Mouse (Mus musculus) liver, embryonic 11.5 days (tissue): ENCODE results near the gene Dyrk1a. TPM values are rescaled to one million over a fixed set of nuclear protein-coding genes. Genes with fewer than 3 reads are reported as not detected.
A peak's percentile ranks its signal among the peaks of the same experiment; 100 is the strongest.

Experiments used
- ATAC-seq: fragments of 200-750 bp; cut with Nextera tagmentation; replicated peaks from 2 replicates; pipeline ENCODE4 v1.8.0; 2017; ENCODE audit warnings: moderate number of reproducible peaks, mild to moderate bottlenecking, moderate TSS enrichment, moderate library complexity; ENCODE audit not compliant: low FRiP score
- DNase-seq: peaks from one replicate; pipeline ENCODE4 v3.0.0-alpha.2; 2017; ENCODE audit warnings: low spot score
- H3K27ac ChIP-seq: fragments of 300-500 bp; sonication (generic); 2 replicates; pipeline ENCODE4 v1.5.1; 2014; ENCODE audit warnings: mild to moderate bottlenecking, low read depth, low read length, control low read depth
- H3K27me3 ChIP-seq: fragments of 300-500 bp; sonication (generic); replicated peaks from 2 replicates; pipeline ENCODE4 v1.6.1; 2014; ENCODE audit warnings: low read length, mixed read lengths; ENCODE audit not compliant: control insufficient read depth, insufficient read depth
- H3K36me3 ChIP-seq: fragments of 300-500 bp; sonication (generic); 2 replicates; pipeline ENCODE4 v1.6.1; 2014; ENCODE audit warnings: mild to moderate bottlenecking, low read length, moderate library complexity, mixed read lengths; ENCODE audit not compliant: control insufficient read depth, insufficient read depth
- H3K4me1 ChIP-seq: fragments of 300-500 bp; sonication (generic); replicated peaks from 2 replicates; pipeline ENCODE4 v1.6.1; 2014; ENCODE audit warnings: low read length, mixed read lengths; ENCODE audit not compliant: control insufficient read depth, insufficient read depth
- H3K4me2 ChIP-seq: fragments of 300-500 bp; sonication (generic); 2 replicates; pipeline ENCODE4 v1.6.1; 2014; ENCODE audit warnings: mild to moderate bottlenecking, control low read depth, moderate library complexity
- H3K4me3 ChIP-seq: fragments of 300-500 bp; sonication (generic); 2 replicates; pipeline ENCODE4 v1.5.1; 2014; ENCODE audit warnings: low read depth, low read length, control low read depth
- H3K9ac ChIP-seq: fragments of 300-500 bp; sonication (generic); 2 replicates; pipeline ENCODE4 v1.6.1; 2014; ENCODE audit warnings: low read depth, low read length, control low read depth
- H3K9me3 ChIP-seq: fragments of 300-500 bp; sonication (generic); 2 replicates; pipeline ENCODE4 v1.6.1; 2016; ENCODE audit warnings: low read length, inconsistent platforms, mixed read lengths; ENCODE audit not compliant: control insufficient read depth
- WGBS: fragments of 180-500 bp; shearing (Covaris S2); extraction: QIAGEN DNeasy Blood & Tissue Kit; methylation state at CpG from one replicate; pipeline ENCODE4 v1.1.7; 2014; 5-methylcytosine and 5-hydroxymethylcytosine counted together
- polyA plus RNA-seq: library from polyadenylated mRNA; unstranded; fragments of >200 nt; fragmentation: Nextera tagmentation; extraction: Ambion mirVana; gene quantifications from 2 replicates; pipeline ENCODE4 v1.2.1, GENCODE M21; 2014

Gene Dyrk1a
- polyA plus RNA-seq, 1 experiment from 2014 or later, result 9.0 TPM

GRCm38 (mm10) chr16:94591536-94591935 is 21.7 kb downstream of the Dyrk1a start:
- DNase-seq (no peak), ATAC-seq (no peak)
- no peaks in the 10 kb centered on the region for H3K36me3 ChIP-seq
- WGBS, result 77% methylated on average over 3 of the region's 3 CpGs
- no peaks in the 10 kb centered on the region for H3K9me3 ChIP-seq
- H3K27me3 ChIP-seq, result no peaks in the 10 kb centered on the region
- no peak overlapping the region for H3K27ac ChIP-seq
- H3K4me3 ChIP-seq, result no peak overlapping the region
- no peak overlapping the region for H3K4me2 ChIP-seq
- peaks cover 36% of the 10 kb centered on the region for H3K4me1 ChIP-seq
- H3K9ac ChIP-seq, result no peak overlapping the region

DNA sequence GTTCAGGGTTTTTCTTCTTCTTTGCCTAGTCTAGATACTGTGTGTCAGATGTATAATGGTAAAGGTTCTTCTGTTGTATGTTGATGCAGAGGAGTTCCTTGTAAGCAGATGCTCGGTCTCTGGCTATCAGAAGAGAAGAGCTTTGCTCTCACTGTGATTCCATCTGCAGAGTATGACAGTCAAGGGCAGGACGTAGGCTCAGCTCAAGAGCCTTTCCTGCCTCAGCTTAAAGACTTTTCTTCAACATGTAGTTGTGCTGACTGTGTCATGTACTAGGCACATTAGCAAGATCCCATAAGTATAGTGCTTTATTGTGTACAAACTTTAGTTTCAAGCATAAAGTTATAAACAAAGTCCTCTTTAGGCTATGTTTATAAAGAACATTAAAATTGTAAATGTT is 26.8 kb downstream of the Dyrk1a start:
- no peaks in the 10 kb centered on the region for H3K9me3 ChIP-seq
- no peak overlapping the region for H3K27ac ChIP-seq
- ATAC-seq (no peak), DNase-seq (no peak)
- no peaks in the 10 kb centered on the region for H3K36me3 ChIP-seq
- 56% methylated on average over 2 of the region's 2 CpGs for WGBS
- H3K27me3 ChIP-seq, result no peaks in the 10 kb centered on the region
- H3K4me2 ChIP-seq, result no peak overlapping the region
- H3K4me3 ChIP-seq, result no peak overlapping the region
- H3K9ac ChIP-seq, result no peak overlapping the region
- H3K4me1 ChIP-seq, result peaks cover 48% of the 10 kb centered on the region

GRCm38 (mm10) chr16:94597640-94598039 is 27.8 kb downstream of the Dyrk1a start:
- no peak for ATAC-seq
- Histone ChIP-seq H3K4me1 (peaks cover 58% of the 10 kb centered on the region), H3K9me3 (no peaks in the 10 kb centered on the region), H3K36me3 (no peaks in the 10 kb centered on the region), H3K9ac (no peak overlapping the region), H3K27me3 (no peaks in the 10 kb centered on the region), H3K27ac (no peak overlapping the region), H3K4me2 (no peak overlapping the region), H3K4me3 (no peak overlapping the region)
- 17% methylated on average over 1 of the region's 1 CpGs for WGBS
- no peak for DNase-seq

DNA sequence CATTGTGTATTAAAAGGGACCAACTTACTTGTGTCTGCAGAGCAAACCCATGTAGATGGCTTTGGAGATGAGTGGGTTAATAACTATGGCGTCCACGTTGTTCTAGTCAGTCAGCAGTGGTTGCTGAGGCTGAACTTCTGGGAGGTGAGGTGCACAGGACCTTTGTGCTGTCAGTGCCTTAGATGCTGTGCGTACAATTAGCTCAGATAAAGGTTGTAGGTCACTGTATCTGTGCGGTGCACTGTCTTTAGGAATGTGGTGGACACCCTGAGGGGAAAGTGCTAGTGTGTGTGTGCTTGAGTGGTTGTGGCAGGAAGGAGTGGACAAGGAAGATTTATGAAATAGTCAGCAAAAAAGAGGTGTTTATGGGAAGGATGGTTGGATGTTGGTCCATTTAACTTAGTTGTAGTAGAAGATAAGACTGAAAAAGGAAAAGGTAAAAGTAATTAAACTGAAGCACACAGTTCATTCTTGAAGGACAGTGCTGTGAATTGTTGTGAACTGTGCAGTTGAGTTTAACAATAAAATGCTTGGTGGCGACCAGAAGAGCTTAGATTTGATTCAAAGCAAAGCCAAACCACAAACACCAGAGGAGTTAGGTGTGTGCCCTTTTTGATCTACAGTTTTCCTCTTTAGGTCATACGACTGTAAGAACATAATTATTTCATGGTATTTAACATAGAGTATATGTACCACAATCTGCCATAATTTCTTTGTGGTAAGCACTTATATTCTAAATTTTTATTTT is 30.3 kb downstream of the Dyrk1a start:
- no peak overlapping the region for H3K27ac ChIP-seq
- no peak overlapping the region for H3K4me3 ChIP-seq
- ATAC-seq (no peak), DNase-seq (no peak)
- no peaks in the 10 kb centered on the region for H3K27me3 ChIP-seq
- no peak overlapping the region for H3K4me2 ChIP-seq
- peaks cover 72% of the 10 kb centered on the region for H3K4me1 ChIP-seq
- H3K9me3 ChIP-seq, result no peaks in the 10 kb centered on the region
- H3K9ac ChIP-seq, result no peak overlapping the region
- H3K36me3 ChIP-seq, result no peaks in the 10 kb centered on the region
- WGBS, result 25% methylated on average over 6 of the region's 6 CpGs

DNA sequence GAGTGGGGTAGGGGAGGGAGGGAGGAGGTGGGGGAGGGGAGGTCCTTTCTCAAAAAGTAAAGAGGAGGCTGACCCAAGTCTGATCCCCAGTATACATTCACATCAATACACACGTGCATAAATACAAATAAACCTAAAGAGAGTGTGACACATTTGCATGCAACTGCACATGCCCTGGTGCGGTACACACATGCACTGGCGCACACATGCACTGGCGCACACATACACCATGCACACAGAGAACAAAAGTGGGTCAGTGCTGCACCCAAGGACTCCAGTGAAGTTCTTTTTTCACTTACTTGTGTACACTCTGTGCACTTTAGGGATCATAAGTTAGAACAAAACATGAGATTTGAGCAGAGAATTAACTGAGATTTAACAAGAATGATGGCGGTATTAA is 31.3 kb downstream of the Dyrk1a start:
- H3K36me3 ChIP-seq, result no peaks in the 10 kb centered on the region

DNA sequence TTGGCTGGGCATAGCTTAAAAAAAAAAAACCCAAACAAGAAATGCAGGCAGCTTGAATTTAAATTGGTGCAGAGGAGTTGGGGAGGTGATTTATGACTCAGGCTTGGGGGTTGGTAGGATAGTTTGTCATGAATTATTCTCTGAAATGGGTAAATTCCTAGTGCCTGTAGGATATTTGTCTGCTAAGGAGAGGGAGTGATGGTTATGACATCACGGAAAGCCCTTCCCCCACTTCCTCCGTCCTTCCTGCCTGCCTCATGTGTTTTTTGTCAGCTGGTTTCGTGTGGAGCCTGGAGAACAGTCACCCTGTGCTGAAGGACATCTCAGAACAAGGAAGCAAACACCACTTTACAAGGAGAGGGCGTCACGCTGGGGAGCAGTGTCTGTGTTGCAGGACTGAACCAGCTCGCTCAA is 31.7 kb downstream of the Dyrk1a start:
- Histone ChIP-seq H3K9me3 (no peaks in the 10 kb centered on the region), H3K4me1 (peaks cover 70% of the 10 kb centered on the region), H3K27me3 (no peaks in the 10 kb centered on the region), H3K9ac (no peak overlapping the region), H3K36me3 (no peaks in the 10 kb centered on the region), H3K4me3 (no peak overlapping the region), H3K27ac (no peak overlapping the region), H3K4me2 (no peak overlapping the region)
- no peak for DNase-seq
- peak; percentile 38; the same call in 1 of the 2 replicates for ATAC-seq
- 26% methylated on average over 6 of the region's 6 CpGs for WGBS

More for the DNA sequence above, 31.3 kb downstream of the Dyrk1a start:
- ATAC-seq (no peak), DNase-seq (no peak)
- Histone ChIP-seq H3K27me3 (no peaks in the 10 kb centered on the region), H3K27ac (no peak overlapping the region), H3K4me1 (peaks cover 71% of the 10 kb centered on the region), H3K9ac (no peak overlapping the region), H3K4me3 (no peak overlapping the region), H3K9me3 (no peaks in the 10 kb centered on the region), H3K4me2 (no peak overlapping the region)
- WGBS, result 72% methylated on average over 5 of the region's 5 CpGs

- H3K27ac ChIP-seq, result no peak overlapping the region
- no peak overlapping the region for H3K4me2 ChIP-seq
Measured at GRCm38 (mm10) chr16:94602188-94602587, 32.4 kb downstream of the Dyrk1a start.

DNA sequence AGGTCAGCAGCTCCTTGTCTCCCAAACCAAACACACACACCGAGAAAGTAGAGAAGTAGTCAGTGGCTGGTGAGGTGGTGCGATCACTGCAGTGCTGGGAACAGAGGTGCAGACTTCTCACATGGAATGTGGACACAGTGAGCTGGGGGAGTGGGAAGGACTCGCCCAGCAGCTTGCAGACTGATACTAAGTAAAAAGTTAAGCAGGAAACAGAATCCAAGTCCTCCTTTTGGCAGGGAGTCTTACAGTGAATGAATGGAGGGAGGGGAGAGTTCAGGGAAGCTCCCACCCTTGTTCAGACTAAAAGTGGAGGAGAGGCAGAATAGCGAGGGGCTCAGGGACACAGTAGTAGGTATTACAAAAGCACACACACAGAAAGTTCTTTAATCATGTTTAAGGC is 32.9 kb downstream of the Dyrk1a start:
- 63% methylated on average over 4 of the region's 4 CpGs for WGBS
- no peaks in the 10 kb centered on the region for H3K36me3 ChIP-seq
- no peak for ATAC-seq
- no peak overlapping the region for H3K9ac ChIP-seq
- H3K9me3 ChIP-seq, result no peaks in the 10 kb centered on the region
- no peak overlapping the region for H3K4me2 ChIP-seq
- H3K27ac ChIP-seq, result no peak overlapping the region
- DNase-seq, result no peak
- no peak overlapping the region for H3K4me3 ChIP-seq
- H3K27me3 ChIP-seq, result no peaks in the 10 kb centered on the region
- H3K4me1 ChIP-seq, result peaks cover 63% of the 10 kb centered on the region

More at GRCm38 (mm10) chr16:94602188-94602587, 32.4 kb downstream of the Dyrk1a start:
- 55% methylated on average over 1 of the region's 1 CpGs for WGBS
- no peaks in the 10 kb centered on the region for H3K36me3 ChIP-seq
- peaks cover 66% of the 10 kb centered on the region for H3K4me1 ChIP-seq
- no peak overlapping the region for H3K4me3 ChIP-seq
- DNase-seq (no peak), ATAC-seq (peak; percentile 21; the same call in 1 of the 2 replicates)
- no peaks in the 10 kb centered on the region for H3K9me3 ChIP-seq
- H3K9ac ChIP-seq, result no peak overlapping the region
- H3K27me3 ChIP-seq, result no peaks in the 10 kb centered on the region

DNA sequence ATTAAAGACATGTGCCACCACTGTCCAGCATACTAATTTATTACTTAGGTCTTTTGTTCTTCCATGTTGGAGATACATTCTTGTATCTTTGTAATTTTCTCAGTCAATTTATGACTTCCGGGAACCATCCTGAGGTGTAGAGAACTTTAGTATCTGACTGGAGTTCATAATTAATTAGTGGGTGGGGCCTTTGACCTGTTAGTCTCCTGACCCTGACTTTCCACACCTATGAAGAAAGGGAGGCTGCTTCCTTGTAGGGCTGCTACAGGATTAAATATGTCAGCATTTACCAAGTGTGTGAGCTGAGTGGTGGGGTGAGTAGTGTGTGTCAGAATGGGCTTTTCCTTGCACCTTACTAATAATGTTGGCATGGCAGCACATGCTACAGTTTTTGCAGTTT is 36.4 kb downstream of the Dyrk1a start:
- DNase-seq (no peak), ATAC-seq (no peak)
- H3K27me3 ChIP-seq, result no peaks in the 10 kb centered on the region
- no peak overlapping the region for H3K9ac ChIP-seq
- H3K4me2 ChIP-seq, result no peak overlapping the region
- WGBS, result 67% methylated on average over 1 of the region's 1 CpGs
- H3K27ac ChIP-seq, result no peak overlapping the region
- no peaks in the 10 kb centered on the region for H3K9me3 ChIP-seq
- no peaks in the 10 kb centered on the region for H3K36me3 ChIP-seq
- H3K4me3 ChIP-seq, result no peak overlapping the region
- peaks cover 33% of the 10 kb centered on the region for H3K4me1 ChIP-seq
